Mouse (Mus musculus) embryo, embryonic 10 days (tissue): Measurements from ENCODE around the gene Gm8356.
"Not testable (repeated sequence)": the region's sequence is repeated elsewhere in the genome, so short reads cannot be mapped to it uniquely, and the experiment has no call there.

ENCODE experiments used
- DNase-seq: peaks from one replicate; pipeline ENCODE4 v3.0.0-alpha.2; 2015; ENCODE audit warnings: low spot score

Gm8356 gene

GRCm38 (mm10) chr14:6537190-6537589 lies at the start of gene Gm8356:
TSS of gene Gm8356 (minus strand) at chr14:6537290.
- DNase-seq, result not testable (repeated sequence)

DNA sequence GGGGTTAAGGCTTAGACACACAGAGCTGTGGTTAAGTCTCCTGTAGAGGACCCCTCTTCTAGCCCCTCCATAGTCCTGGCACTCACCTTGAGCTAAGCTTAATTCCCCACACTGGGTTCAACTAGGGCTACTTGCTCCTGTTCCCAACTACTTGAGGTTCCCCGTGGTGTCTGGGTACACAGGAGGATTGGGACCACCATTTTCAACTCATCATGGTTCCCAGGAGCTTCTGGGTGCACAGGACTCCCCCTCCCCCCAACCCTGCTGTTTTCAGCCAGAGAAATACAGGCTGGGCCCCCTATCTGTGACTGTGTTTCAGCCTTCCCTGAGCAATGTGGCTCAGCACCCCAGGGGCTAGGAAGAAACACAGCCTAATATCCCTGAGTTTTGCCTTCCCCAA lies 50.8 kb downstream of the Gm8356 start:
- not testable (repeated sequence) for DNase-seq

DNA sequence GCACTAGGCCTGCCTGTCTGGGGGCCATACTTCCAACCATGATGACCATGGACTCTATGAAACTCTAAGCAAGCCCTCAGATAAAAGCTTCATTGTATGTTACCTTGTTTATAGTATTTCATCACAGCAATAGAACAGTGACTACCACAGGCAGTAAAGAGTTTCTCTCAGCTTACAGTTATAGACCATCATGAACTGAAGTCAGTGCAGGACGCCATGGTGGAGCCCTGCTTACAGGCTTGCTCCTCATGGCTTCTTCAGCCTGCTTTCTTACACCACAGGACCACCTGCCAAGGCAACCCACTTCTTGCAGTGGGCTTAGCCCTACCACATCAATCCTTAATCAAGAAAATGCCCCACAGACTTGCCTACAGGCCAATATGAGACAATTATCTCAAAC lies 51.5 kb downstream of the Gm8356 start:
- not testable (repeated sequence) for DNase-seq

GRCm38 (mm10) chr14:6482126-6482525 lies 55.0 kb downstream of the Gm8356 start:
- DNase-seq, result not testable (repeated sequence)
